Mouse (Mus musculus) heart, embryonic 12.5 days (tissue): Measurements from ENCODE around the gene Hcn1. TPM values are rescaled to one million over a fixed set of nuclear protein-coding genes. Genes with fewer than 3 reads are reported as not detected.

Experiments
- ATAC-seq: fragments of 200-750 bp; cut with Nextera tagmentation; 2 replicates; pipeline ENCODE4 v1.8.0; 2017; ENCODE audit warnings: moderate TSS enrichment, moderate library complexity; ENCODE audit not compliant: insufficient number of reproducible peaks, low FRiP score
- H3K27ac ChIP-seq: fragments of 300-500 bp; sonication (generic); 2 replicates; pipeline ENCODE4 v1.5.1; 2016; ENCODE audit warnings: mild to moderate bottlenecking, moderate library complexity; ENCODE audit not compliant: poor library complexity, severe bottlenecking
- H3K27me3 ChIP-seq: fragments of 300-500 bp; sonication (generic); replicated peaks from 2 replicates; pipeline ENCODE4 v1.6.1; 2016; ENCODE audit warnings: mild to moderate bottlenecking, moderate library complexity
- H3K36me3 ChIP-seq: fragments of 300-500 bp; sonication (generic); 2 replicates; pipeline ENCODE4 v1.6.1; 2016; ENCODE audit warnings: mild to moderate bottlenecking, moderate library complexity
- H3K4me1 ChIP-seq: fragments of 300-500 bp; sonication (generic); replicated peaks from 2 replicates; pipeline ENCODE4 v1.6.1; 2016; ENCODE audit warnings: mild to moderate bottlenecking
- H3K4me2 ChIP-seq: fragments of 300-500 bp; sonication (generic); 2 replicates; pipeline ENCODE4 v1.6.1; 2016; ENCODE audit warnings: mild to moderate bottlenecking, moderate library complexity
- H3K4me3 ChIP-seq: fragments of 300-500 bp; sonication (generic); 2 replicates; pipeline ENCODE4 v1.5.1; 2016; ENCODE audit warnings: mild to moderate bottlenecking
- H3K9ac ChIP-seq: fragments of 300-500 bp; sonication (generic); 2 replicates; pipeline ENCODE4 v1.6.1; 2016; ENCODE audit warnings: mild to moderate bottlenecking, moderate library complexity
- H3K9me3 ChIP-seq: fragments of 300-500 bp; sonication (generic); replicated peaks from 2 replicates; pipeline ENCODE4 v1.6.1; 2016; ENCODE audit warnings: mild to moderate bottlenecking, moderate library complexity
- WGBS: fragments of 180-500 bp; shearing (Covaris S2); methylation state at CpG from one replicate; pipeline ENCODE4 v1.1.7; 2016; 5-methylcytosine and 5-hydroxymethylcytosine counted together
- polyA plus RNA-seq: library from polyadenylated mRNA; unstranded; fragments of >200 nt; fragmentation: Nextera tagmentation; extraction: Ambion mirVana; gene quantifications from 2 replicates; pipeline ENCODE4 v1.2.1, GENCODE M21; 2016

Gene Hcn1
- polyA plus RNA-seq, 1 experiment from 2014 or later: 0.11 TPM

DNA sequence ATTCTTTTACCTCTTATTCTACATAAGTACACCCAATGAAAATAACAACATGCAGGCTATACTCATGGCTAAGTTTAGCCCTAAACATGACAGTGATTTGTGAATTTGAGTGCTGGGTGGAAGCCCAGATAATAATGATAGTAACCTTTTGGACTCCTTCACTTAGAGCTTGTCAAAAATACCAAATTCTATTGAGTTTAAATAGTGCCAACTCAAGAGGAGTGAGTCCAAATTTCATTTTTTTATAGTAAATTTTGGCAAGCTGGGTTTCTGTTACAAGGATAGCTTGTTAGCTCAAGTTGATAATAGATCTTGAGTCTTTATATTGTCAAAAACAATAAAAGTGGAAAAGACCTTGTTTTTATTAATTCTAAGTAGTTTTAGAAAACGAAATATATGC lies 190.7 kb downstream of the Hcn1 start:
- no peaks in the 10 kb centered on the region for H3K4me1 ChIP-seq
- H3K9ac ChIP-seq: no peak overlapping the region
- H3K4me2 ChIP-seq: no peak overlapping the region
- H3K36me3 ChIP-seq: no peaks in the 10 kb centered on the region
- no peak for ATAC-seq
- H3K27ac ChIP-seq: no peak overlapping the region
- no peaks in the 10 kb centered on the region for H3K27me3 ChIP-seq
- 49% methylated on average over 1 of the region's 1 CpGs for WGBS
- H3K9me3 ChIP-seq: no peaks in the 10 kb centered on the region
- no peak overlapping the region for H3K4me3 ChIP-seq

DNA sequence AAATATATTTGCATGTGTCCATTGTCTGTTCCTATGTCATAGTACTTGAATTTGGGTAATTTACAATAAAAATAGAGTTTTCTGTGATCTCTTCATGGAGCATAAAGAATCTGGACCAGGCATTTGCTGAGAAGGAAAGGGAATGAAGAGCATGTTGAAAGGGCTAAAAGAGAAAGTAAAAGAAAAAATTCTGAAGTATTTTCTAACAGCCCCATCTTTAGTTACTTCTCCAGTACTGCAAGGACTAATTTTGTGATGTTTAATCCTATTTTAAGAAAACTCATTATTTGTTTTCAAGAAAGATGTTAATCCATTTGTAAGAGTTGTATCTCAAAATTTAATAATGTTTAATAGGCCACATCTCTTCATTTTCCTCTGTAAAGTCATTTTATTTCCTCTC lies 198.9 kb downstream of the Hcn1 start:
- Histone ChIP-seq H3K36me3 (no peaks in the 10 kb centered on the region), H3K27me3 (no peaks in the 10 kb centered on the region), H3K4me3 (no peak overlapping the region), H3K9me3 (no peaks in the 10 kb centered on the region), H3K9ac (no peak overlapping the region), H3K4me2 (no peak overlapping the region), H3K27ac (no peak overlapping the region), H3K4me1 (no peaks in the 10 kb centered on the region)
- ATAC-seq: no peak

DNA sequence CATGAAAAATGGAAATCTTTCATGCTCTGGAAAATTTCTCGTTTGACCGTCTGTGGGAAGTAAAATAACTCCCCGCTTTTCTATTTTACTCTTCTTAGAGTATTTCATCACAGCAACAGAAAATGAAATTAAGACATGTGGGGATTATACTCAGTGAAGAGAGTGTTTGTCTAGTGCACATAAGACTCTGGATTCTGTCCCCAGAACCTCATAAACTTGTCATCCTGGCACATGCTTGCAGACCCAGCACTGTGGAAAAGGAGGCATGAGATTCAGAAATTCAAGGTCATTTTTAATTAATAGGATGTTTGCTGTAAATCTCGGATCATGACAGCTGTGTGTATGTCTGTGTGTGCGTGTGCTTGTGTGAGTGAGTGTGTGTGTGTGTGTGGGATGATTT lies 225.5 kb downstream of the Hcn1 start:
- no peak overlapping the region for H3K4me2 ChIP-seq
- no peaks in the 10 kb centered on the region for H3K4me1 ChIP-seq
- H3K27ac ChIP-seq: no peak overlapping the region
- no peaks in the 10 kb centered on the region for H3K27me3 ChIP-seq
- H3K9ac ChIP-seq: no peak overlapping the region
- no peak overlapping the region for H3K4me3 ChIP-seq
- H3K9me3 ChIP-seq: no peaks in the 10 kb centered on the region
- no peaks in the 10 kb centered on the region for H3K36me3 ChIP-seq
- no peak for ATAC-seq
- WGBS: 76% methylated on average over 5 of the region's 5 CpGs

DNA sequence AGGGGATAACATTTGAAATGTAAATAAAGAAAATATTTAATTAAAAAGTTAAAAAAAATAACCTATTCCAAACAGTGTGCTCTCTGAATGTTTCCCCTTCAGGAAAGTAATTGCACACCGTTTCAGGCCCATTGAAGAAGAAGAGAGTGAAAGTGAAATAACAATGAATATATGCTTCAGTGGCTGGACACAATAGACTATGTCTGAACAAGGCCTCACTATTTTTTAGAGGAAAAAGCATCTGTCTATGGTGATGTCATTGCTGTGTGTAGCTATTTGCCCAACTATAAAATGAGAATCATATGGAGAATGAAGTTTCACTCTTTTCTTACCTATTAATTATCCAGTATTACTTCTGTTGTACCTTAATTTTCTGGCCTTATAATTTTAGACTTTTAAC lies 234.5 kb downstream of the Hcn1 start:
- no peaks in the 10 kb centered on the region for H3K36me3 ChIP-seq
- no peak overlapping the region for H3K4me3 ChIP-seq
- H3K27ac ChIP-seq: no peak overlapping the region
- H3K9me3 ChIP-seq: no peaks in the 10 kb centered on the region
- WGBS: 80% methylated on average over 1 of the region's 1 CpGs
- no peaks in the 10 kb centered on the region for H3K4me1 ChIP-seq
- H3K27me3 ChIP-seq: no peaks in the 10 kb centered on the region
- H3K4me2 ChIP-seq: no peak overlapping the region
- ATAC-seq: no peak
- no peak overlapping the region for H3K9ac ChIP-seq

DNA sequence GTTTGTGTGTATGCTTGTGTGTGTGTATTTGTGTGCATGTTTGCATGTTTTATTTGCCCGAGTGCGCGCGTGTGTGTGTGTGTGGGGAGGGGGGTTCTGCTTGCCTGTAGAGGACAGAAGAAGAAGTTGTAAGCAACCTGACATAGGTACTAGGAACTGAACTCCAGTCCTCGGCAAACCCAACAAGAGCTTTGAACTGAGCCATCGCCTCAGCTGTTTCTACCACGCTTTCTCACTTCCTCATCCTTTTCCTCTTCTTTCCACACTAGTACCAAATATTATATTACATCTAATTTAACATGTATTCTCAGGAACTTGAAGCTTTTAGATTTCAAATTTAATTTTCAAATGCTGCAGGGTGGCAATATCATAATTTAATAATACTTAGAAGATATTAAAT lies 236.1 kb downstream of the Hcn1 start:
- Histone ChIP-seq H3K9ac (no peak overlapping the region), H3K4me3 (no peak overlapping the region), H3K4me2 (no peak overlapping the region), H3K36me3 (no peaks in the 10 kb centered on the region), H3K9me3 (no peaks in the 10 kb centered on the region), H3K27me3 (no peaks in the 10 kb centered on the region), H3K27ac (no peak overlapping the region), H3K4me1 (no peaks in the 10 kb centered on the region)
- ATAC-seq: no peak
- 79% methylated on average over 7 of the region's 7 CpGs for WGBS

DNA sequence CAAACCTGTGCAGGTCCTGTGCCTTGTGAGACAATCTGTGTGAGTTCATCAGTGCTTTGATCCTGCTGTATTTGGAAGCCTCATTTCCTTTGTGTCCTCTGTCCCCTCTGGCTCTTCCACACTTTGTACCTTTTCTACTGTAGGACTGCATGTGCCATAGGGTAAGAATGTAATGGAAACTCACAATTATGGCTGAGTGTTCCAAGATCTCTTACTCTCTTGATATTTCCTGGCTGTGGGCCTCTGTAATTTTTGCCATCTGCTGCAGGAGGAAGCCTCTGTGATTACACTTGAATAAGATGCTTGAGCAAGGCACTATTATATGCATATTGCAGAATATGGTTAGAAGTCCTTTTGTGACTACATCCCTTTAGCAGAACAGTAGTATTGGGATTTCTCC lies 240.2 kb downstream of the Hcn1 start:
- Histone ChIP-seq H3K9ac (no peak overlapping the region), H3K27me3 (no peaks in the 10 kb centered on the region)
- no peak for ATAC-seq

DNA sequence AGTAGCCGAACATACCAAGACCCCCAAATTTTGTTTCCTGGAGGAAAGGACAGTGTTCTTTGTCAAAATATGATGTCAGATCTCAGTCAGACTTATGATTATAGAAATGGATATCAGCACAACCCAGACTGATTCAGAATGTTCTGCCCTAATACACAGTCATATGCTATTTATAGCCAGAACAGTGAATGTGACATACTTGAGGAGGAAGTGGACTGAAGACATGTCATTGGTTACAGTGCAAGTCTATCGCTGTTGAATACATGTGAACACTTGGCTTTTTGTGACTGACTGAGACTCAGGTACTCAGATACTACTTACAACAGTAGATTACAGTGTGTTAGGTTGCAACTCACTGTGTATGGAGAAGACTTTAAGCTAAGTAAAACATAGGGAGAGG lies 245.2 kb downstream of the Hcn1 start:
- H3K27me3 ChIP-seq: no peaks in the 10 kb centered on the region
- no peaks in the 10 kb centered on the region for H3K4me1 ChIP-seq
- no peak overlapping the region for H3K9ac ChIP-seq
- no peak overlapping the region for H3K4me2 ChIP-seq
- no peak overlapping the region for H3K27ac ChIP-seq
- H3K36me3 ChIP-seq: no peaks in the 10 kb centered on the region
- WGBS: 64% methylated on average over 2 of the region's 2 CpGs
- ATAC-seq: no peak
- no peaks in the 10 kb centered on the region for H3K9me3 ChIP-seq
- H3K4me3 ChIP-seq: no peak overlapping the region

More for the DNA sequence above, 240.2 kb downstream of the Hcn1 start:
- Histone ChIP-seq H3K27ac (no peak overlapping the region), H3K36me3 (no peaks in the 10 kb centered on the region), H3K4me1 (no peaks in the 10 kb centered on the region), H3K4me2 (no peak overlapping the region), H3K9me3 (no peaks in the 10 kb centered on the region), H3K4me3 (no peak overlapping the region)

DNA sequence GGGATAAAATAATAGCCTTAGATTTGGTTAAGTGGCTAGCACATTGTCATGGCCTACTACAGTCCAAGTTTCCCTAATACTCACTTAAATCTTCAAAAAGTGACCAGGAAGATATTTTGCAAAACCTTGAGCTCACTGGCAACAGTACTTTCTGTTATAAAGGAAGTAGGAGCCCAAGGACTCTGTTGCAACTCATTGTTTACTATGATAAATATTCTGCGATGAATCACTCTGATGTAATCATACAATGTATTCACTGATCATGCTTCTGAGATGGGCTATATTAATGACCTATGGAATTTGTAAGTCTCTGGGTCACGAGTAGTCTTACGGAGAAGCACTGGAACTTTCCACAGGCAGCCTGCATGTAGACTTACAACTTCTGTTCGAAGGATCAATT lies 246.6 kb downstream of the Hcn1 start:
- H3K4me1 ChIP-seq: no peaks in the 10 kb centered on the region
- 85% methylated on average over 4 of the region's 4 CpGs for WGBS

DNA sequence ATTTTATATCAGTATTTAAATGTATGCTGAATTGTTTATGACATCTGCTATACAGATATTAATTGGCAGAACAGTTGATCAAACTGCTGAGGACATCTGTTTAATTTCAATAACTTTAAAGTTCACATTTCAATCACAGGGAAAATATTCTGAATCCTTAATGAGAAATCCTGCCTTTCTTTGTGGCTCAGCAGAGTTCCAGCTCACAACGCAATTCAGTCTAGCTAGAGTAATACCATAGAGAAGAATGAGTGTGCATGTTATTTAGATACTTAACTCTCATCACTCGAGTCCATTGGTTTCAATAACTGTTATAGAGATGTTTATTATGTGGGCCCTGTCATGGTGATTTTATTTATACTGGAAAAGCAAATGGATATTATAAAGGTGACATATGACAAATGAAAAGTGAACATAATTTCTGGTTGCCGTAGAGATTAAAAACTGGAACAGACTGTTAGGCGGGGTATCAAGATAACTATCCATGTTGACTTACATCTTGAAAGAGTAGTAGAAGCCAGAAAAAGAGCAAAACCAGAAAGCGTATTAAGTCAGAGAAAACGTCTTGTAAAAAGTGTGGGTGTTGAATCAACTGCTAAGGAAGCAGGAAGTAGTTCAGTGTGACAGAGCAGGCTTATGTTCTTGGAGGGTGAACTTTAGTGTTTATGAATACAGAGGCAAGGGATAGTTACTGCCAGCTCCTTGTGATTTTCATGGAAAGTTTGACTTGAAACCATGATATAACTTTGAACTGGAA lies 250.0 kb downstream of the Hcn1 start:
- whole genome bisulfite sequencing: 78% methylated on average over 6 of the region's 6 CpGs
- no peak overlapping the region for H3K27ac ChIP-seq
- no peaks in the 10 kb centered on the region for H3K27me3 ChIP-seq
- no peaks in the 10 kb centered on the region for H3K36me3 ChIP-seq
- H3K9ac ChIP-seq: no peak overlapping the region
- H3K4me2 ChIP-seq: no peak overlapping the region
- ATAC-seq: no peak
- H3K4me3 ChIP-seq: no peak overlapping the region
- no peaks in the 10 kb centered on the region for H3K9me3 ChIP-seq
- no peaks in the 10 kb centered on the region for H3K4me1 ChIP-seq

More for the DNA sequence above, 246.6 kb downstream of the Hcn1 start:
- Histone ChIP-seq H3K36me3 (no peaks in the 10 kb centered on the region), H3K4me3 (no peak overlapping the region), H3K9me3 (no peaks in the 10 kb centered on the region), H3K4me2 (no peak overlapping the region), H3K9ac (no peak overlapping the region), H3K27ac (no peak overlapping the region), H3K27me3 (no peaks in the 10 kb centered on the region)
- ATAC-seq: no peak

DNA sequence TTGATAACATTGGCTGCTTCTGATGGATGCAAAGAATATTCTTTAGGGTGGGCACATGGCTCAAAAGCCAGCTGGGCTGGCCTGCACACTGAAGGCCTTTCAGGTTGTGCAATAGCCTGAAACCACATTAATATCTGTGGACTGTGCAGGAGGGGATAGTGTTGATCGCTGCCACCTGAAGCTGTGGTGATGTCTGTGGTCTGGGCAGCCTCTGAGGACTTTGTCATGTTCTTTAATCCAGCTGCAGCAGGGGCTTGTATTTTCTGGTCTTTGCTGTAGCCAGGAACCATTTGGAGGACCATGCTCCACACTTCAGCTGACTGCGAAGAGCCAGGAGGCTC lies 250.6 kb downstream of the Hcn1 start:
- H3K27ac ChIP-seq: no peak overlapping the region
- no peak overlapping the region for H3K4me3 ChIP-seq
- H3K27me3 ChIP-seq: no peaks in the 10 kb centered on the region
- no peak for ATAC-seq
- H3K36me3 ChIP-seq: no peaks in the 10 kb centered on the region
- no peak overlapping the region for H3K4me2 ChIP-seq
- H3K9ac ChIP-seq: no peak overlapping the region
- no peaks in the 10 kb centered on the region for H3K4me1 ChIP-seq
- WGBS: 80% methylated on average over 2 of the region's 2 CpGs
- H3K9me3 ChIP-seq: no peaks in the 10 kb centered on the region

DNA sequence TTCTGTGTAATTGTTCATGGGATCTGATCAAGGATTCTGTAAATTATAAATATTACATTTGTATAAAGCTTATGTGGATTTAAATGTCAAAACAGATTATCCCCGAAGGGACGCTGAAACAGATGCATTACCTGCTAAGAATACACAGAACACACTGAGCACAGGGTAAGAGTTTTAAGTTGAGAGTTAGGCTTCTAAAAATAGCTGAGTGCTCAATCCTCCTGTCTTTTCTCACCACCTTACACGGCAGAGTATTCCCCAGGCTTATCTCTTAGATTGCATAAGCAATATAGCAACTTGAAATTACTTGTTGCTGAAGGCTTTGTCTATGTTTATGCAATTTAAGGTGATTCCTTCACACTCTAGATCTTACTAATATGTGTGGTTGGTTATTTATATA lies 256.3 kb downstream of the Hcn1 start:
- WGBS: 29% methylated on average over 3 of the region's 3 CpGs
- no peak overlapping the region for H3K9ac ChIP-seq
- H3K9me3 ChIP-seq: no peaks in the 10 kb centered on the region
- no peaks in the 10 kb centered on the region for H3K4me1 ChIP-seq
- no peaks in the 10 kb centered on the region for H3K27me3 ChIP-seq
- no peak overlapping the region for H3K27ac ChIP-seq
- H3K4me2 ChIP-seq: no peak overlapping the region
- H3K4me3 ChIP-seq: no peak overlapping the region
- H3K36me3 ChIP-seq: no peaks in the 10 kb centered on the region
- no peak for ATAC-seq

DNA sequence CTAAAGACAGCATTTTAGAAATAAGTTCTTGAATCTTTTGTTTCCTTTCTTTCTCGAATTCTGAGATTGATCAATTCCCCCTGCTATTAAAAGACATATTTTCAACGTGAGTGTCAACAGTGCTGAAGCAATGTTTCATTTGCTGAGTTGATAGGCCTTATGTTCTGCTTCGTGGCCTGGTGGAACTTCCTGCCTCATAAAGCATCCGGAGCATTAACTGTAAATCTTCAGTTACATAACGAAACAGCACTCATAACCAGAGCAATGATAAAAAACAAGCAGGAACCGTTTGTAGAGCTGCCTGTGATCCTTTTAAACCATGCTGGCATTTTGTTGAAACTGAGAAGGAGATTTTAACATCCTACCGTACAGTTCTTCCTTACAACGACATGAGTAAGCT lies 275.7 kb downstream of the Hcn1 start:
- Histone ChIP-seq H3K9me3 (no peaks in the 10 kb centered on the region), H3K4me3 (no peak overlapping the region), H3K9ac (no peak overlapping the region), H3K27ac (no peak overlapping the region), H3K4me2 (no peak overlapping the region), H3K27me3 (no peaks in the 10 kb centered on the region), H3K36me3 (no peaks in the 10 kb centered on the region), H3K4me1 (no peaks in the 10 kb centered on the region)
- no peak for ATAC-seq
- 71% methylated on average over 8 of the region's 8 CpGs for WGBS
